Mouse (Mus musculus): ENCODE data around the gene Ppp1r1a.

- TF ChIP-seq CTCF (IDR thresholded peaks at IDR 0.05; ENCODE audit: extremely low read depth, insufficient read depth, insufficient read length, insufficient replicate concordance) (no peak), POLR2A (IDR thresholded peaks at IDR 0.05; ENCODE audit: low read depth, low read length) (no peak)
Observed at GRCm38 (mm10) chr15:103485106-103485505, 52.7 kb downstream of the Ppp1r1a start.
